Mouse (Mus musculus) CH12.LX (cell line): ENCODE results near the gene Fam169b.

ENCODE experiments used
- CTCF ChIP-seq, 2 experiments: IDR thresholded peaks in 1 of 2; conservative IDR thresholded peaks in 1 of 2; 2 replicates each; pipeline ENCODE4 v1.5.1; 2011 to 2012; ENCODE audit warnings: low read depth in 2 of 2, low read length in 2 of 2, improper control_type of control experiment in 1 of 2, inconsistent platforms in 1 of 2, mild to moderate bottlenecking in 1 of 2, moderate library complexity in 1 of 2
- EP300 ChIP-seq: IDR thresholded peaks from 2 replicates; pipeline ENCODE4 v1.6.1; 2011; ENCODE audit warnings: low read length, improper control_type of control experiment
- MAFK ChIP-seq: IDR thresholded peaks from 2 replicates; pipeline ENCODE4 v1.6.1; 2011; ENCODE audit warnings: low read length, improper control_type of control experiment; ENCODE audit not compliant: insufficient replicate concordance
- MAZ ChIP-seq: IDR thresholded peaks from 2 replicates; pipeline ENCODE4 v1.6.1; 2012; ENCODE audit warnings: low read depth, mild to moderate bottlenecking, inconsistent platforms, low read length, improper control_type of control experiment, moderate library complexity
- MEF2A ChIP-seq: IDR thresholded peaks from 2 replicates; pipeline ENCODE4 v1.6.1; 2014; ENCODE audit warnings: low read depth, mild to moderate bottlenecking, inconsistent platforms, low read length, improper control_type of control experiment, borderline replicate concordance
- MXI1 ChIP-seq: IDR thresholded peaks from 2 replicates; pipeline ENCODE4 v1.6.1; 2011; ENCODE audit warnings: mild to moderate bottlenecking, low read depth, low read length, improper control_type of control experiment
- POLR2A ChIP-seq: IDR thresholded peaks from 2 replicates; pipeline ENCODE4 v1.6.1; 2011; ENCODE audit warnings: low read depth, mild to moderate bottlenecking, improper control_type of control experiment, low read length
- POLR2AphosphoS2 ChIP-seq: IDR thresholded peaks from 2 replicates; pipeline ENCODE4 v1.6.1; 2011; ENCODE audit warnings: low read depth, low read length, improper control_type of control experiment
- RCOR1 ChIP-seq: conservative IDR thresholded peaks from 2 replicates; pipeline ENCODE4 v1.6.1; 2012; ENCODE audit warnings: low read depth, mild to moderate bottlenecking, inconsistent platforms, low read length, improper control_type of control experiment
- TCF12 ChIP-seq: IDR thresholded peaks from 2 replicates; pipeline ENCODE4 v1.6.1; 2014; ENCODE audit warnings: low read depth, mild to moderate bottlenecking, inconsistent platforms, low read length, improper control_type of control experiment
- ZKSCAN1 ChIP-seq: IDR thresholded peaks from 2 replicates; pipeline ENCODE4 v1.6.1; 2012; ENCODE audit warnings: low read depth, inconsistent platforms, low read length, improper control_type of control experiment, borderline replicate concordance

GRCm38 (mm10) chr7:68365711-68366110, 92.1 kb downstream of the Fam169b start:
- no peak for TF ChIP-seq MAZ
- TF ChIP-seq CTCF (conservative IDR thresholded peaks at IDR 0.05 in 1 of 2, IDR thresholded peaks at IDR 0.05 in 1 of 2; ENCODE audit: low read depth in 2 of 2, low read length in 2 of 2) = no peak
- no peak for TF ChIP-seq EP300
- no peak for TF ChIP-seq RCOR1
- TF ChIP-seq MXI1 = no peak
- TF ChIP-seq MAFK = no peak
- no peak for TF ChIP-seq ZKSCAN1
- no peak for TF ChIP-seq POLR2A
- no peak for TF ChIP-seq TCF12
- no peak for TF ChIP-seq POLR2AphosphoS2
- no peak for TF ChIP-seq MEF2A
